Mouse (Mus musculus) limb, embryonic 14.5 days (tissue): ENCODE measurements around the gene Zfp536. TPM values are rescaled to one million over a fixed set of nuclear protein-coding genes. Genes with fewer than 3 reads are reported as not detected.

Experiments used
- ATAC-seq: fragments of 200-750 bp; cut with Nextera tagmentation; 2 replicates; pipeline ENCODE4 v1.8.0; 2017; ENCODE audit warnings: low read depth, moderate number of reproducible peaks, moderate TSS enrichment; ENCODE audit not compliant: low FRiP score
- DNase-seq: peaks from one replicate; pipeline ENCODE4 v3.0.0-alpha.2; 2015; ENCODE audit warnings: low spot score
- H3K27ac ChIP-seq: fragments of 300-500 bp; sonication (generic); replicated peaks from 2 replicates; pipeline ENCODE4 v1.5.1; 2014; ENCODE audit warnings: low read depth, mild to moderate bottlenecking, low read length, moderate library complexity, mixed read lengths
- H3K27me3 ChIP-seq: fragments of 300-500 bp; sonication (generic); 2 replicates; pipeline ENCODE4 v1.6.1; 2014; ENCODE audit warnings: low read length, mixed read lengths; ENCODE audit not compliant: control insufficient read depth, insufficient read depth
- H3K36me3 ChIP-seq: fragments of 300-500 bp; sonication (generic); 2 replicates; pipeline ENCODE4 v1.6.1; 2014; ENCODE audit warnings: mild to moderate bottlenecking, low read length, moderate library complexity, mixed read lengths; ENCODE audit not compliant: control insufficient read depth, insufficient read depth
- H3K4me1 ChIP-seq: fragments of 300-500 bp; sonication (generic); 2 replicates; pipeline ENCODE4 v1.6.1; 2014; ENCODE audit warnings: antibody characterized with exemption, low read length, mixed read lengths; ENCODE audit not compliant: control insufficient read depth, insufficient read depth
- H3K4me2 ChIP-seq: fragments of 300-500 bp; sonication (generic); replicated peaks from 2 replicates; pipeline ENCODE4 v1.6.1; 2014; ENCODE audit warnings: low read depth, mild to moderate bottlenecking, low read length, moderate library complexity; ENCODE audit not compliant: severe bottlenecking
- H3K4me3 ChIP-seq: fragments of 300-500 bp; sonication (generic); replicated peaks from 2 replicates; pipeline ENCODE4 v1.5.1; 2014; ENCODE audit warnings: low read length
- H3K9ac ChIP-seq: fragments of 300-500 bp; sonication (generic); 2 replicates; pipeline ENCODE4 v1.6.1; 2014; ENCODE audit warnings: mild to moderate bottlenecking, low read depth, low read length, moderate library complexity; ENCODE audit not compliant: severe bottlenecking
- H3K9me3 ChIP-seq: fragments of 300-500 bp; sonication (generic); 2 replicates; pipeline ENCODE4 v1.6.1; 2016; ENCODE audit warnings: low read length; ENCODE audit not compliant: control insufficient read depth
- POLR2A ChIP-seq: fragments of 200-500 bp; IDR thresholded peaks from 2 replicates; pipeline ENCODE4 v1.8.0; 2012; ENCODE audit warnings: inconsistent platforms, mild to moderate bottlenecking, moderate library complexity, borderline replicate concordance; ENCODE audit not compliant: insufficient read depth, insufficient read length; ENCODE audit errors: extremely low read depth
- WGBS: fragments of 180-500 bp; shearing (Covaris S2); extraction: QIAGEN DNeasy Blood & Tissue Kit; methylation state at CpG from one replicate; pipeline ENCODE4 v1.1.7; 2014; 5-methylcytosine and 5-hydroxymethylcytosine counted together
- polyA plus RNA-seq, 2 experiments: library from polyadenylated mRNA; depleted of rRNA in 1 of 2; stranded (reverse) in 1 of 2; unstranded in 1 of 2; fragments of >200 nt; fragmentation: Nextera tagmentation in 1 of 2; extraction: Ambion mirVana in 1 of 2; gene quantifications; 2 replicates each; pipeline versions ENCODE4 v1.2.1 to v1.2.3; 2012 to 2014

Gene Zfp536
- polyA plus RNA-seq, 2 experiments = 3.8 to 6.5 TPM

DNA sequence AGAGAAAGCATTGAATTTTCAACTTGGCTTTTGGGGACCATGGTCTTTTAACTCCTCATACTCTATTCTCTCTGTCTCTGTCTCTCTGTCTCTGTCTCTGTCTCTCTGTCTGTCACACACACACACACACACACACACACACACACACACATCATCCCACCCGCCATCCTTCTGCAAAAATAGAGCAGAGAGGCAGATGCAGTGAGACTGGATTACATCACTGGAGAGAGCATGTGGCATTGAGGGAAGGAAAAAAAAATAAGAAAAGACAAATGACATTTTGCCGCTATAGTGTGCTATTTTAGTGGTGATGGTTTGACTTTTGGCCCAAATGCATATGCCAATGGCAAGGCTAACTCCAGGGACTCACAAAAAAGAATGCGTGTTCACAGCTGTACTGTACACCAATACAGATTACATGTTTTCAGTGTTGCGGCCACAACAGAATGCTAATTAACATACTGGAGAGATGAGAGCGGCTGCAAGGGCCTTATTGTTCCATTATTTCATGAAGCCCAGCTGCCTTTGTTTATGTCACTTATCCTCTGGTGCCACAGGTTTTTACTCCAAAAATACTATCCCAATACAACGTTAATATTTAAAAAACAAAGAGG, 145.4 kb downstream of the Zfp536 start:
- H3K4me2 ChIP-seq = no peak overlapping the region
- H3K4me3 ChIP-seq = no peak overlapping the region
- ATAC-seq (no peak), DNase-seq (no peak)
- H3K4me1 ChIP-seq = no peaks in the 10 kb centered on the region
- no peak for TF ChIP-seq POLR2A
- H3K9ac ChIP-seq = no peak overlapping the region
- H3K9me3 ChIP-seq = no peaks in the 10 kb centered on the region
- no peaks in the 10 kb centered on the region for H3K36me3 ChIP-seq
- 75% methylated on average over 6 of the region's 6 CpGs for WGBS
- no peak overlapping the region for H3K27ac ChIP-seq
- H3K27me3 ChIP-seq = no peaks in the 10 kb centered on the region

DNA sequence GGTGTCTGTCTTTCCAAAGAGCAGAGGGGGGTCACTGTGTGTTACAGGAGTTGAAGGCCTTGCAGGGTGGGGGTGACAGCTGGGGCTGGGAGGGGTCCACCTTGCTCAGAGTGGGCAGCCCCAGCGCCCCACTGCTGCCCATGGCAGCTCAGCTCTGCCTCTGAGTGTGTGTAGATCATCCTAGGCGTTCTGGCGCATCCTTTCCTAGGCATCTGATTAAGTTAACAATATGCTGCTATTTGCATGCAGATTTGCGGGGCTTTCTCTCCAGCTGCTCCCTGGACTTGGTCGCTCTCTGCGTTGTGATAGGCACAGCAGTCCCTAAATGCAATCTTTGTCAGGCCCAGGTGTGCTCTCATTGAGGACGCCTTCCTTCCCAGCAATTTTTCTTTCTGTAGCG, 147.7 kb downstream of the Zfp536 start:
- Histone ChIP-seq H3K27ac (no peak overlapping the region), H3K9me3 (no peaks in the 10 kb centered on the region), H3K4me3 (no peak overlapping the region), H3K36me3 (no peaks in the 10 kb centered on the region), H3K27me3 (no peaks in the 10 kb centered on the region), H3K4me1 (no peaks in the 10 kb centered on the region), H3K9ac (no peak overlapping the region), H3K4me2 (no peak overlapping the region)
- no peak for TF ChIP-seq POLR2A
- DNase-seq = no peak
- WGBS = 35% methylated on average over 8 of the region's 8 CpGs
- ATAC-seq = no peak

DNA sequence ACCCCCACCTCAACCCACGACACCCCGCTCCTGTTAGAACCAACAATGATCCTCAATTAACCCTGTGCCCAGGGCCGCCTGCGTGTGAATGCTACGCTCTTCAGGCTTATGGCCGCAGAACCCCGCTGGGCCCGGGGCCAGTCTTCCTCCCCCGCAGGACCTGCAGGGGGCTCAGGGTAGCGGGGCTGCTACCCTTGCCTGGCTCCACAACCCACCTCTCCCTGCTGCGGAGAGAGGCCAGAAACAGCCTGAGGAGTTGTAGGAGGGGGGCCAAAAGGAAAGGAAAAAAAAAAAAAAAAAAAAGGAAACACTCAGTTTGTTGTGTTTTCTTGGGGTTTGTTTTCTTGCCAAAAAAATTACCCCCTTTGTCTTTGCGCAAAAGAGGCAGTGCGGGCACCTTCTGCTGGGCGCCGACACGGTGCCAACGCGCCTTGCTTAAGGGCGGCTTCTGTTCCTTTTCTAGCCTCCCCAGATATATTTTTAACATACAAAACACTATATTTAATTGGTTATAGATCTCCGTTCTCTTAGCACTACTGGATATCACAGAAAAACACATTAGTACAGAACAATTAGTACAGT, 148.6 kb downstream of the Zfp536 start:
- Histone ChIP-seq H3K4me3 (peak overlapping the region; percentile 46), H3K4me2 (peak overlapping the region; percentile 89), H3K36me3 (no peaks in the 10 kb centered on the region), H3K27me3 (no peaks in the 10 kb centered on the region), H3K9ac (peak overlapping the region; percentile 49), H3K4me1 (no peaks in the 10 kb centered on the region), H3K27ac (no peak overlapping the region), H3K9me3 (no peaks in the 10 kb centered on the region)
- WGBS = 5% methylated on average over 20 of the region's 20 CpGs
- ATAC-seq = peak; percentile 60; the same call in 1 of the 2 replicates
- peak; percentile 13 for DNase-seq
- TF ChIP-seq POLR2A = no peak

DNA sequence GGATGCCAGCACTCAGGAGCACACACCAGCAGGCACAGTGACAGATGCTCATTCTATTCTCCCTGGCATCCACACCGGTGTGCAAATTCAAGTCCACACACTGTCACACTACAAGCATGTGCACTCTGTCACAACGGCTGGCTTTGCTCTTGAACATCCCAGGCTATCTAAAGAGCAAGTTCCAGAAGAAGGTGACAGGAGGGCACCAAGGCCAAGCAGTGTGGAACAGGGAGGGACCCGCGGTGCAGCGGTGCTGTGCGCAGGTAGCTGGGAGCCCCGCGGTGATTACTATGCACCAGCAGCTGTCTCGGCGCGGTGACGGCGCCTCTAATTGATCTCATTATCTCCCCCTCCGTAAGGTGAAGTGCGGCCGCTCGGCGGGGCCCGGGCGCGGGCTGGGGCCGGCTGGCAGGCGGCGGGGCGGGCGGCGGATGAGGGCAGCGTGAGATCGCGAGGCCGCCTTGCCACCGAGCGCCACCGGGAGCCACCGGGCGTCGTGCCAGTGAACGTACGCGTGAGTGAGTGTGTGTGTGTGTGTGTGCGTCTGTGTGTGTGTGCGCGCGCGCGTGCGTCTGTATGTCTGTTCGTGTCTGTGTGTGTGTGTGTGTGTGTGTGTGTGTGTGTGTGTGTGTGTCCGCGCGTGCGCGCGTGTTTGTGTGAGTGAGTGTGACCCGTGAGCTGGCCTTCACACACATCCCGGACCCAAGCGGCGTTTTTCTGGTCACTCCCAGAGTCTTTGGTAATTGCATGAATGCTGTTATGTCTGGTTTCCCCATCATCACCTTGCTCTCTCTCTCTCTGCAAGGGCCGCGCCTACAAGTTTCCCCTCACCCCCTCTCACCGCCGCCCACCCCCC, 149.3 kb downstream of the Zfp536 start:
- WGBS = 6% methylated on average over 27 of the region's 62 CpGs
- Histone ChIP-seq H3K4me1 (no peaks in the 10 kb centered on the region), H3K9me3 (no peaks in the 10 kb centered on the region), H3K4me3 (peak overlapping the region; percentile 46), H3K4me2 (peak overlapping the region; percentile 89), H3K9ac (peak overlapping the region; percentile 49), H3K36me3 (no peaks in the 10 kb centered on the region), H3K27ac (no peak overlapping the region), H3K27me3 (no peaks in the 10 kb centered on the region)
- TF ChIP-seq POLR2A = no peak
- ATAC-seq (peak; percentile 51), DNase-seq (peak; percentile 16)

DNA sequence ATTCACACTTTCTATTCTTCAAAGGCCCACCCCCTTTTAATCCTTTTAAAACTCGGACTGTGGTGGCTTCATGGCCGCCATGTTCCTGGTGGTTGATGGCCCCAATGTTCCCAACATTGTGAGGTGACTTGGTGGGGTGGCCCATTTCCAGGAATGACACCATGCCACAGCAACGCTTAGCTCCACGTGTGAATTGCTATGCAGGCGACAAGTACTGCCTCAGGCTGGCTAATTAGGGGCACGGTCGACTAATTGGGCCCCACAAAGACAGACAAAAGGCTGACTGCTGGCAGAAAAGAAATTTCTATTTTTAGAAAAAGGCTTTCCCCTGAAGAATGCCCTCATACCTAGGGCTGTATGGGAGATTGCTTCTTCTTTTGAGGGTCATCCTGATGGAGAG, 154.2 kb downstream of the Zfp536 start:
- WGBS = 37% methylated on average over 7 of the region's 7 CpGs
- Histone ChIP-seq H3K36me3 (no peaks in the 10 kb centered on the region), H3K9ac (no peak overlapping the region), H3K4me1 (no peaks in the 10 kb centered on the region), H3K9me3 (no peaks in the 10 kb centered on the region), H3K27me3 (no peaks in the 10 kb centered on the region), H3K4me2 (no peak overlapping the region), H3K27ac (no peak overlapping the region), H3K4me3 (no peak overlapping the region)
- DNase-seq = no peak
- no peak for ATAC-seq
- no peak for TF ChIP-seq POLR2A
